Mouse (Mus musculus) neural tube, embryonic 14.5 days (tissue): ENCODE data around the gene Piezo1. TPM values are rescaled to one million over a fixed set of nuclear protein-coding genes. Genes with fewer than 3 reads are reported as not detected.

Source experiments
- ATAC-seq: fragments of 200-750 bp; cut with Nextera tagmentation; 2 replicates; pipeline ENCODE4 v1.8.0; 2017; ENCODE audit warnings: low read depth, mild to moderate bottlenecking, moderate TSS enrichment, moderate library complexity
- H3K27ac ChIP-seq: fragments of 300-500 bp; sonication (generic); 2 replicates; pipeline ENCODE4 v1.5.1; 2014; ENCODE audit warnings: low read depth, mild to moderate bottlenecking, control low read depth, low read length, moderate library complexity, mixed read lengths
- H3K27me3 ChIP-seq: fragments of 300-500 bp; sonication (generic); 2 replicates; pipeline ENCODE4 v1.6.1; 2014; ENCODE audit warnings: low read length; ENCODE audit not compliant: control insufficient read depth, insufficient read depth
- H3K36me3 ChIP-seq: fragments of 300-500 bp; sonication (generic); 2 replicates; pipeline ENCODE4 v1.6.1; 2014; ENCODE audit warnings: low read length, mixed read lengths; ENCODE audit not compliant: control insufficient read depth, insufficient read depth
- H3K4me1 ChIP-seq: fragments of 300-500 bp; sonication (generic); 2 replicates; pipeline ENCODE4 v1.6.1; 2014; ENCODE audit warnings: low read length; ENCODE audit not compliant: control insufficient read depth, insufficient read depth
- H3K4me2 ChIP-seq: fragments of 300-500 bp; sonication (generic); 2 replicates; pipeline ENCODE4 v1.6.1; 2014; ENCODE audit warnings: mild to moderate bottlenecking, low read depth, low read length, control low read depth
- H3K4me3 ChIP-seq: fragments of 300-500 bp; sonication (generic); 2 replicates; pipeline ENCODE4 v1.5.1; 2014; ENCODE audit warnings: low read depth, low read length, control low read depth, mixed read lengths
- H3K9ac ChIP-seq: fragments of 300-500 bp; sonication (generic); replicated peaks from 2 replicates; pipeline ENCODE4 v1.6.1; 2014; ENCODE audit warnings: low read depth, mild to moderate bottlenecking, control low read depth, low read length, mixed read lengths
- H3K9me3 ChIP-seq: fragments of 300-500 bp; sonication (generic); 2 replicates; pipeline ENCODE4 v1.6.1; 2016; ENCODE audit warnings: low read length; ENCODE audit not compliant: control insufficient read depth
- WGBS: fragments of 180-500 bp; shearing (Covaris S2); extraction: QIAGEN DNeasy Blood & Tissue Kit; methylation state at CpG from one replicate; pipeline ENCODE4 v1.1.7; 2014; 5-methylcytosine and 5-hydroxymethylcytosine counted together
- polyA plus RNA-seq: library from polyadenylated mRNA; unstranded; fragments of >200 nt; fragmentation: Nextera tagmentation; extraction: Ambion mirVana; gene quantifications from 2 replicates; pipeline ENCODE4 v1.2.1, GENCODE M21; 2014

Piezo1 gene
- polyA plus RNA-seq, 1 experiment from 2014 or later, result 1.2 TPM

DNA sequence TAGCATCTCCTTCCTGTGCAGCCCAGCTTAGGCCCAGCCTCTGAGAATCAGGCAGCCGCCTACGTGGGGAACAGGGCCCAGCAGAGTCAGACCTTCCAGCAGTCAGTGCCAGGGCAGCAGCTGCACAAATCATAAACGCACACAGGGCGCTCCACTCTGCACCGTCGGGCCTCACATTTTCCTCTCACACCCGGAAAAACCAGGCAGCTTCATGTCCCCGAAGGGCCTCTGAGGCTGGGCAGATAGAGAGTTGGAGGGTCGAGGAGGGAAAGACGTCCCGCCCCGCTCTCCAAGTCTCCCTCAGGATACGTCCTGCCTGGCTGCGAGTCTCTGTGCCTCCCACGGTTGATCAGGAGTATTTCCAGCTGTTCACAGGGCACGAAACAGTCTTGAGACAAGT is 39.6 kb downstream of the Piezo1 start:
- WGBS, result 63% methylated on average over 16 of the region's 16 CpGs
- Histone ChIP-seq H3K4me2 (no peak overlapping the region), H3K9me3 (no peaks in the 10 kb centered on the region), H3K27me3 (no peaks in the 10 kb centered on the region), H3K36me3 (no peaks in the 10 kb centered on the region), H3K4me3 (no peak overlapping the region), H3K9ac (no peak overlapping the region), H3K27ac (no peak overlapping the region), H3K4me1 (no peaks in the 10 kb centered on the region)
- no peak for ATAC-seq

GRCm38 (mm10) chr8:122500856-122501255 is 50.3 kb downstream of the Piezo1 start:
- H3K4me1 ChIP-seq, result no peaks in the 10 kb centered on the region
- no peak overlapping the region for H3K4me2 ChIP-seq
- WGBS, result 36% methylated on average over 10 of the region's 10 CpGs
- H3K36me3 ChIP-seq, result no peaks in the 10 kb centered on the region; the same call in 1 of the 2 replicates
- no peaks in the 10 kb centered on the region for H3K9me3 ChIP-seq
- no peak overlapping the region for H3K9ac ChIP-seq
- ATAC-seq, result peak; percentile 51; the same call in 1 of the 2 replicates
- no peaks in the 10 kb centered on the region for H3K27me3 ChIP-seq
- H3K4me3 ChIP-seq, result no peak overlapping the region
- no peak overlapping the region for H3K27ac ChIP-seq

DNA sequence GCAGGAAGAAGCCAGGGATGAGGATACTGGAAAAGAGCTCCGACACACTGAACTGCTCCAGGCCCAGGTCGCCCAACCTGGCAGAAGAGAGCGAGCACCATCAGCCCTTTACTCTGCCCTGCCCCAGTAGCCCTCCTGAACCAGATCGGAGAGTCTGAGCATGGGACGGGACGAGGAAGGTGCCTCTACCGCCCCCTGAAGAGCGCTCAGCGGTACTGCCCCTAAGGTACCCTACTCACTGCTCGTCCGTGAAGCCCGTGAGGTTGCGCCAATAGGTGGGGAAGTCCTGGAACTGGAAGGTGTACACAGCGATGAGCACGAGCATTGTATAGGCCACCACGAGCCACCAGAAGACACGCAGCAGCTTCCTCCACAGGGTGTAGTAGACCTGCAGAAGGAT is 53.2 kb downstream of the Piezo1 start:
- Histone ChIP-seq H3K9ac (no peak overlapping the region), H3K36me3 (no peaks in the 10 kb centered on the region; the same call in 1 of the 2 replicates), H3K27ac (no peak overlapping the region), H3K9me3 (no peaks in the 10 kb centered on the region), H3K4me2 (no peak overlapping the region), H3K27me3 (no peaks in the 10 kb centered on the region), H3K4me1 (no peaks in the 10 kb centered on the region), H3K4me3 (no peak overlapping the region)
- ATAC-seq, result no peak
- WGBS, result 74% methylated on average over 17 of the region's 17 CpGs

- 86% methylated on average over 12 of the region's 12 CpGs for whole genome bisulfite sequencing
- no peak for ATAC-seq
Measured at GRCm38 (mm10) chr8:122497016-122497734, 54.0 kb downstream of the Piezo1 start.

DNA sequence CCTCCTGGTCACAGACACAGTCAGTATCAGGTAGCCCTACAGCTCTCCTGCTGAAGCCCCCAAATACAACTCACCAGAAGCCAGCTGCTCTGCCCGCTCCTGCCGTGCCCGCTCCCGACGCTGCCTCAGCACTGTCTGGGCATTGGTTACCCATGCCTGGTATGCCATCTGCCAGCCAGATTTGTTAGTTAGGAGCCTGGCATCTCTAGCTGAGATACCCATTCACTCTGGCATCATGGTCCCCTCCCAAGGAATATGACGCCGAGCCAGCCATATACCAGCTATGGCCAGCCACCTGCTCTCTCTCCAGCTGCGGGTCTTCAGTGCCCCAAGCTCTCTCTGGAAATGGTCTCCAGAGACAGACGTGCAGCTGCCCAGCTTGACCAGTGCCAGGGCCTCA is 62.7 kb downstream of the Piezo1 start:
- H3K4me1 ChIP-seq, result no peaks in the 10 kb centered on the region
- 93% methylated on average over 9 of the region's 9 CpGs for WGBS
- no peaks in the 10 kb centered on the region for H3K27me3 ChIP-seq
- no peaks in the 10 kb centered on the region for H3K9me3 ChIP-seq
- no peak overlapping the region for H3K27ac ChIP-seq
- H3K9ac ChIP-seq, result no peak overlapping the region
- no peak for ATAC-seq
- H3K4me2 ChIP-seq, result no peak overlapping the region
- no peak overlapping the region for H3K4me3 ChIP-seq
- H3K36me3 ChIP-seq, result peaks cover 7% of the 10 kb centered on the region; the same call in 1 of the 2 replicates

More at GRCm38 (mm10) chr8:122497016-122497734, 54.0 kb downstream of the Piezo1 start:
- Histone ChIP-seq H3K27ac (no peak overlapping the region), H3K9me3 (no peaks in the 10 kb centered on the region), H3K27me3 (no peaks in the 10 kb centered on the region), H3K36me3 (no peaks in the 10 kb centered on the region; the same call in 1 of the 2 replicates), H3K4me2 (no peak overlapping the region), H3K4me3 (no peak overlapping the region), H3K9ac (no peak overlapping the region), H3K4me1 (no peaks in the 10 kb centered on the region)

GRCm38 (mm10) chr8:122484831-122485230 is 66.3 kb downstream of the Piezo1 start:
- H3K9me3 ChIP-seq, result no peaks in the 10 kb centered on the region
- H3K27ac ChIP-seq, result no peak overlapping the region
- no peak for ATAC-seq
- H3K4me1 ChIP-seq, result no peaks in the 10 kb centered on the region
- H3K27me3 ChIP-seq, result no peaks in the 10 kb centered on the region
- H3K9ac ChIP-seq, result no peak overlapping the region
- H3K4me2 ChIP-seq, result no peak overlapping the region
- H3K36me3 ChIP-seq, result peaks cover 28% of the 10 kb centered on the region
- H3K4me3 ChIP-seq, result no peak overlapping the region
- 94% methylated on average over 12 of the region's 12 CpGs for WGBS

DNA sequence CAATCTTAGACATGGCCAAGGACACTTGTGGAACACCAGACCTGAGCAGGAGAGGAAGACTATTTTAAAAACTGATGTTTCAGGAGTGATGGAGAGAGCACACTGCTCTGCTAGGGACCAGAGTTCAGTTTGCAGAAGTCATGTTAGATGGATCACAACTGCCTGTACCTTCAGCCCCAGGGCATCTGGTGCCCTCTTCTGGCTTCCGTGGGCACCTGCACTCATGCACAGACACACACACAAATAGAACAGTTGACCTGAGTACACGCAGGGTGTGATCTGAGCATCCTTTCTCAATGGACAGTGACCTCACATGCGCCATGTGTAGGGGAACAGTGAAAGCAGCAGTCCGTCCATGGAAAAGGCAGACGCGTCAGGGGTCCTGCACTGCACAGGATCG is 67.3 kb downstream of the Piezo1 start:
- H3K36me3 ChIP-seq, result peaks cover 34% of the 10 kb centered on the region
- no peaks in the 10 kb centered on the region for H3K9me3 ChIP-seq
- H3K27me3 ChIP-seq, result no peaks in the 10 kb centered on the region
- no peak overlapping the region for H3K4me3 ChIP-seq
- H3K4me1 ChIP-seq, result no peaks in the 10 kb centered on the region
- no peak overlapping the region for H3K4me2 ChIP-seq
- H3K9ac ChIP-seq, result no peak overlapping the region
- no peak overlapping the region for H3K27ac ChIP-seq
- WGBS, result 95% methylated on average over 7 of the region's 7 CpGs
- no peak for ATAC-seq

- no peak for ATAC-seq
- H3K36me3 ChIP-seq, result peaks cover 37% of the 10 kb centered on the region
Measured at GRCm38 (mm10) chr8:122482448-122482847, 68.7 kb downstream of the Piezo1 start.

GRCm38 (mm10) chr8:122475580-122476320 is 75.4 kb downstream of the Piezo1 start, which contains the start of the genes Rnf166 and Ctu2:
Gene Rnf166 (minus strand): TSS chr8:122476064.
Gene Ctu2 (plus strand): TSS chr8:122476143.
- Histone ChIP-seq H3K27me3 (no peaks in the 10 kb centered on the region), H3K9me3 (no peaks in the 10 kb centered on the region), H3K4me2 (peak within 1 kb of the TSS; percentile 92), H3K9ac (peak within 1 kb of the TSS; percentile 91), H3K36me3 (peaks cover 9% of the 10 kb centered on the region), H3K27ac (peak within 1 kb of the TSS; percentile 78), H3K4me1 (peaks cover 16% of the 10 kb centered on the region), H3K4me3 (peak within 1 kb of the TSS; percentile 97)
- ATAC-seq, result peak; percentile 94
- 0% methylated on average over 60 of the region's 103 CpGs for WGBS

More at GRCm38 (mm10) chr8:122482448-122482847, 68.7 kb downstream of the Piezo1 start:
- no peaks in the 10 kb centered on the region for H3K27me3 ChIP-seq
- H3K9ac ChIP-seq, result no peak overlapping the region
- H3K4me1 ChIP-seq, result no peaks in the 10 kb centered on the region
- no peak overlapping the region for H3K27ac ChIP-seq
- H3K4me2 ChIP-seq, result no peak overlapping the region
- H3K4me3 ChIP-seq, result no peak overlapping the region
- H3K9me3 ChIP-seq, result no peaks in the 10 kb centered on the region
- WGBS, result 98% methylated on average over 8 of the region's 8 CpGs
